Mouse (Mus musculus): ENCODE measurements around the gene Ache. TPM values are rescaled to one million over a fixed set of nuclear protein-coding genes. Genes with fewer than 3 reads are reported as not detected.

The Ache gene
- polyA plus RNA-seq, 1 experiment, result 0.09 TPM

DNA sequence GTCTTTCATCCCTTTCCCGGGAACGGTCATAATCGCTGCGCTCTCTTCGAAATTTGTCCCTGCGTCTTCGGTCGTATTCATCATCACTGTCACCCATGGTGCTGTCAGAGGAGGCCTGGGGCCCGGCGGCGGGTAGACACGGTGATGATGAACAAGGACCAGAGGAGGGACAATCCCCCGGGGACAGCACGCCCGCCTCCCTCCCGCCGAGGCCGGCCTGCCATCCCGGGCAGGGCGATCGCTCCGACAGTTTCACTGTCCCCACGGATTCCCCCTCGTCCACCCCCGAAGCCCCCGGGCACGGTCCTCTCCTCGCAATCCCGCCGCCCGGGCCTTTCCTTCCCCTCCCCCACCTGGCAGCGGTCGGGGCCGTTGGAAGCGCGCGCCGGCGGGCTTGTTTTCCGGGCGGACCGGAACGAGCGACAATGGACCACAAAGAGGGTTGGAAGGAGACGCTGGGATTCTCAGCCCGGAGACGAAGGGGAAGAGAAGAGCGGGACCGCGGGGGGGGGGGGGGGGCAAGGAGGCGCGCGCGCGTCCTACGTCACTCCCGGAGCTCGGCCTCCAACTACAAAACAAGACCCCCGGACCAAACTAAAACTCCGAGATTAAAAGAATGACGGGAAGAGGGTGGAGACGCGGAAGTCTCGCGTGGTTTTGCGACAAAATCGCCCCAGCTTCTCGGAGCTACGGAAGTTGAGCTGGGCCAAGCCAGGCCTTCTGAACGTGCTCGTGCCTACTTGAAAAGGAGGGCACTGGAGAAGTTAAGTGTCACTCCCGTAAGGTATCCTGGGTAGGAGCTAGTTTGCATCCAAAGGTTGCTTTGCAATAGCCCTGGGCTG lies 20.0 kb downstream of the Ache start, which contains the start of gene Srrt:
TSS of gene Srrt (minus strand) at position 604 of the 842 bp plus-strand sequence.
- H3K4me3 ChIP-seq (ENCODE audit: control insufficient read depth, low read depth, low read length), result peak within 1 kb of the TSS; percentile 87
- H3K36me3 ChIP-seq (ENCODE audit: control insufficient read depth, insufficient read depth, low read length), result peaks cover 5% of the 10 kb centered on the region
- H3K4me1 ChIP-seq (ENCODE audit: control insufficient read depth, insufficient read depth, low read length), result peaks cover 2% of the 10 kb centered on the region
- H3K27me3 ChIP-seq (ENCODE audit: control insufficient read depth, insufficient read depth, low read length), result no peaks in the 10 kb centered on the region
- TF ChIP-seq CTCF (IDR thresholded peaks at IDR 0.05; ENCODE audit: control insufficient read depth, insufficient read depth, insufficient replicate concordance, low read depth, low read length) (no peak), POLR2A (IDR thresholded peaks at IDR 0.05; ENCODE audit: control insufficient read depth, low read depth, low read length) (no peak; the same call in 1 of the 2 replicates)
- H3K27ac ChIP-seq (ENCODE audit: control insufficient read depth, insufficient read depth, low read depth, low read length), result peak within 1 kb of the TSS; percentile 79

DNA sequence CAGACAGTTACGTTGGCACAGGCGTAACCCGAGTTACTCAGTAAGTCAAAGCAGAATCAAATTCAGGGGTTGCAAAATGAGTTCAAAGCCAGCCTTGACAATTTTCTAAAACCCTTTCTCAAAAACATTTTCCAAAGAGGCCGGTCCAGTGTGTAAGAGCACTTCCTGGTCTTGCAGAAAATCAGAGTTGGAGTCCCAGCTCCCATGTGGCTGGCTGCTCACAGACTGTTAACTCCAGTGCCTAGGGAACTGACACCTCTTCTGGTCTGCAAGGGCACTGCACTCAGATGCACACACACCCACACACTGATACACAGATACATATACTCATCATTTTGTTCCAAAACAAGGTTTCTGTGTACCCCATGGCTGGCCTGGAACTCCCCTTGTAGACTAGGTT lies 21.0 kb downstream of the Ache start:
- no peak overlapping the region for H3K4me3 ChIP-seq (ENCODE audit: control insufficient read depth, low read depth, low read length)
- no peak overlapping the region for H3K27ac ChIP-seq (ENCODE audit: control insufficient read depth, insufficient read depth, low read depth, low read length)
- TF ChIP-seq CTCF (IDR thresholded peaks at IDR 0.05; ENCODE audit: control insufficient read depth, insufficient read depth, insufficient replicate concordance, low read depth, low read length) (no peak), POLR2A (IDR thresholded peaks at IDR 0.05; ENCODE audit: control insufficient read depth, low read depth, low read length) (no peak)
- peaks cover 8% of the 10 kb centered on the region for H3K4me1 ChIP-seq (ENCODE audit: control insufficient read depth, insufficient read depth, low read length)
- H3K36me3 ChIP-seq (ENCODE audit: control insufficient read depth, insufficient read depth, low read length), result peaks cover 1% of the 10 kb centered on the region; the same call in 1 of the 2 replicates
- H3K27me3 ChIP-seq (ENCODE audit: control insufficient read depth, insufficient read depth, low read length), result no peaks in the 10 kb centered on the region

DNA sequence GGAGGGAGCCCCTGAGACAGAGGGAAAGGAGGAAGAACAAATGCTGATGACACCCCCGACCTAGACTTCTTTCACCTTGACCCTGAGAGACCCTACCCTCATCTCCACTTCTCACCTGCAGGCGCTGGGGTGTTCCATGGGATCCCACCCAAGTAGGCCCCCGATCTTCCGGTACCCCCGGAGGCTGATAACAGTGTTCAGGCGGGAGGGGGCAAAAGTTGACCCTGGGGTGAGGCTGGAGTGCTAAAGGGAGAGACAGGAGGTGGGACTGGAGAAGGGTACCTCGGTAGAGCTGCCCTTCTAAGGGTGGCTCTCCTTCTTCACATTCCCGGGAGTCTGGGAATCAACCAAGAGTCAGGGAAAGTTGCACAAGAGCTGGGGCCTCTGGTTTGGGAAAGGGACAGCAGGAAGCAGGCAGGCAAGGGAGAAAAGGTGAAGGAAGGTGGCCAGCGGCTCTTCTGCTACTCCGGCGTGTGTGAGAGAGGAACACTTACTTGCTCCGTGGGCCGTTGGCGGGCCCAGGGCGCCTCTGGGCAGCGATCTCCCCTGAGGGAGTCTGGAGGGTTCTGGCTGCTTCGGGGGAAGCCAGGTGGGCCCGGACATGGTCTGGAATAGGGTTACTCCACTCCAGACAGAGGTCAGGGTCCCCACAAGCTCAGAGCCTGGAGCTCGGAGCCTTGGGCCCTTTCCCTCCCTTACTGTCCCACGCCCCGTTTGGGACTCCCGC lies 26.3 kb downstream of the Ache start:
- Histone ChIP-seq H3K27ac (ENCODE audit: control insufficient read depth, insufficient read depth, low read depth, low read length) (peak overlapping the region; percentile 63), H3K36me3 (ENCODE audit: control insufficient read depth, insufficient read depth, low read length) (no peaks in the 10 kb centered on the region), H3K4me1 (ENCODE audit: control insufficient read depth, insufficient read depth, low read length) (peaks cover 21% of the 10 kb centered on the region), H3K4me3 (ENCODE audit: control insufficient read depth, low read depth, low read length) (peak overlapping the region; percentile 75), H3K27me3 (ENCODE audit: control insufficient read depth, insufficient read depth, low read length) (no peaks in the 10 kb centered on the region)
- TF ChIP-seq POLR2A (IDR thresholded peaks at IDR 0.05; ENCODE audit: control insufficient read depth, low read depth, low read length), result no peak
- TF ChIP-seq CTCF (IDR thresholded peaks at IDR 0.05; ENCODE audit: control insufficient read depth, insufficient read depth, insufficient replicate concordance, low read depth, low read length), result no peak

DNA sequence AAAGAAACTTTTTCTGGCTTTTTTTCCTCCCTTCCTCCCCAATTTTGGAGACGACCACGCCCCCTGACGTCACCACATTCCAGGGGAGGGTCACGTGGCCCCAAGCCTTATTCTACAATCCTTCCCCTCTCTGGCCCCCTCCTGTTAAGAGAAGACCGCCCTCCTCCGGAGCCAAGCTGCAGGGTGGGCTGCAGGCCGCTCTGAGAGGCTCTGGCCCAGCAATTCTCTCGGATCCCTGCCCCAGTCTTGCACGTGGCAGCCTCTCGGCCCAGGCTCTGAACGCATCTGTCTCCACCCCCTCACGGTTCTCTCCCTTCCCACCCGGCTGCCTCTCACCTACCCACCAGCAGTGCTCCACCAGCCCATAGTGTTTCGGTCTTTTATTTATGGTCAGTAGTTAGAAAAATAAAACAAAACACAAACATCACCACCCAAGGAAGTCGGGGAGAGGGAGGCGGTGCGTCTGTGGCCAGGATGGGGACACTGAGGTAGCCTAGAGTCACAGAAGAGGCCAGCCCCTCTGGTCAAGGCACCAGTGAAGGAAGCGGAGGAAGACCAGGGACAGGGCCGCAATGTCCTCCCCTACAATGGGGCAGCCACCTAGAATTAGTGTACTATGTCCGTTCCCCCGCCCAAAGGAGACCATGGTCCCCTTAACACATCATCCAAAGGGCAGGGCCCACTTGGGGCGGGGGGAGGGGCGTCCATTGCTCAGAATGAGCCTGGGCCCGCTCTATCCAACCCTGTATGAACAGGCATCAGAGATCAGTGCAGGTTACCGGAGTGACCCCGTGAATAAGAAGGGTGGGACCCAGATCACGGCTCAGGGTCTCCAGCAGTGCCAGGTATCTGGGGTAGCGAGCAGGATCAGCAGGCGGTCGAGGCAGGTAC lies 27.1 kb downstream of the Ache start, which contains the start of gene Trip6:
TSS of gene Trip6 (minus strand) at position 212 of the 891 bp plus-strand sequence.
- no peaks in the 10 kb centered on the region for H3K36me3 ChIP-seq (ENCODE audit: control insufficient read depth, insufficient read depth, low read length)
- no peaks in the 10 kb centered on the region for H3K27me3 ChIP-seq (ENCODE audit: control insufficient read depth, insufficient read depth, low read length)
- TF ChIP-seq CTCF (IDR thresholded peaks at IDR 0.05; ENCODE audit: control insufficient read depth, insufficient read depth, insufficient replicate concordance, low read depth, low read length) (no peak), POLR2A (IDR thresholded peaks at IDR 0.05; ENCODE audit: control insufficient read depth, low read depth, low read length) (no peak)

DNA sequence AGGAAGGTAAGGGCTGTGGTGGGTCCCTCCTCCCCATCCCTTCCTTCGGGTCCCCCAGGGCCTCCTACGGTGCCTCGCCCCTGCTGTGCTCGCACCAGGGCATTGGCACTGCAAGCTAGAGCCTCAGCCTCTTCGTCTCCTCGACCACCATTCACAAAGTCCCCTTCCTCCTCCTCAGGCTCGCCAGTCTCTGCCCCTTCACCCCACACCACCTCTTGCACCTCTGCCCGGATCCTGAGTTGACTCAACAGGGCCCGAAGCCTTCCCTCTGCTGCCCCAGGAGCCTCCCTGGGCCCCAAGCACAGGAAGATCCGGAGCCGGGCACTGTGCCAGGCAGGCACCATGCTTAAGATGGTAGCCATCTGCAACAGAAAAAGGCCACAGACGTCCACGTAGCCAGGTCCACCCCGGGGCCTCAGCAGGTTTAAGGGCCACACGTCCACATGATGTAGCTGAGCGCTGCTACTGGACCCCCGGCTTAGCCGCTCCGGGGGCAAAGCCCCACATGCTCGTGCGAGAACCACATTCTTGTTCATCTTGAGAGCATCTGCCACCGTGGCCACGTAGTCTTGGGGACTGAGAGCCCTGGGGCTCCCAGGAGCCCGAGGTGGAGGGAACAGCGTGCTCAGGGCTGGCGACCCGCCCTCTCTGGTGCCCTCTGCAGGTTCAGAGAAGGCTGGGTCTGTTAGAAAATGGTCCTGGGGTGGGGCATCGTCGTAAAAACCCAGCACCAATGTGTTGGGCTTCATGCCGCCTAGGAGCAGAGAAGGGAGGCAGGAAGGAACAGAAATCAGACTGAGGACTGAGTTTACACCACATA lies 28.0 kb downstream of the Ache start:
- no peak for TF ChIP-seq CTCF (IDR thresholded peaks at IDR 0.05; ENCODE audit: control insufficient read depth, insufficient read depth, insufficient replicate concordance, low read depth, low read length)
- no peak for TF ChIP-seq POLR2A (IDR thresholded peaks at IDR 0.05; ENCODE audit: control insufficient read depth, low read depth, low read length)
- Histone ChIP-seq H3K27me3 (ENCODE audit: control insufficient read depth, insufficient read depth, low read length) (no peaks in the 10 kb centered on the region), H3K4me1 (ENCODE audit: control insufficient read depth, insufficient read depth, low read length) (peaks cover 21% of the 10 kb centered on the region), H3K4me3 (ENCODE audit: control insufficient read depth, low read depth, low read length) (no peak overlapping the region), H3K36me3 (ENCODE audit: control insufficient read depth, insufficient read depth, low read length) (no peaks in the 10 kb centered on the region), H3K27ac (ENCODE audit: control insufficient read depth, insufficient read depth, low read depth, low read length) (no peak overlapping the region)

More for the DNA sequence above, 27.1 kb downstream of the Ache start, which contains the start of gene Trip6:
- Histone ChIP-seq H3K27ac (ENCODE audit: control insufficient read depth, insufficient read depth, low read depth, low read length) (peak within 1 kb of the TSS; percentile 73), H3K4me3 (ENCODE audit: control insufficient read depth, low read depth, low read length) (peak within 1 kb of the TSS; percentile 75), H3K4me1 (ENCODE audit: control insufficient read depth, insufficient read depth, low read length) (peaks cover 21% of the 10 kb centered on the region)

DNA sequence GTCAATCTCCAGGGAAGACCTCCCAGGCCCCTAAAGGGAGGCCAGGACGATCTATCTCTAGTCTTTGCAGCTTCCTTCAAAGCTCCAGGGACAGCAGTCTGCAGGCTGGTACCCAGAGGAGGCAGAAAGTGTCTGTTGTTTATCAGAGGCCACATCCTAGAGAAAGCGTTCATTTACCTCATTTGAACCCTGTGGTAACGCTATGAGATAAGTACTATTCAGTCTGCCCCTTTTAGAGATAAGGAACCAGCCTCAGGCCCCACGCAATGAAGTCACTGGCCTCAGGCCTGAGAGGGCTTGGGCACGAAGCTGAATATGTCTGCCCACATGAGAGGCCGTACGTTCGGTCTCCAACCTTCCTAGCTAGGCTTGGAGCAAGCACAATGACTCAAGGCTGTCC lies 30.0 kb downstream of the Ache start:
- TF ChIP-seq CTCF (IDR thresholded peaks at IDR 0.05; ENCODE audit: control insufficient read depth, insufficient read depth, insufficient replicate concordance, low read depth, low read length), result no peak
- TF ChIP-seq POLR2A (IDR thresholded peaks at IDR 0.05; ENCODE audit: control insufficient read depth, low read depth, low read length), result no peak
- H3K27ac ChIP-seq (ENCODE audit: control insufficient read depth, insufficient read depth, low read depth, low read length), result no peak overlapping the region
- peaks cover 23% of the 10 kb centered on the region for H3K4me1 ChIP-seq (ENCODE audit: control insufficient read depth, insufficient read depth, low read length)
- no peaks in the 10 kb centered on the region for H3K36me3 ChIP-seq (ENCODE audit: control insufficient read depth, insufficient read depth, low read length)
- no peaks in the 10 kb centered on the region for H3K27me3 ChIP-seq (ENCODE audit: control insufficient read depth, insufficient read depth, low read length)
- H3K4me3 ChIP-seq (ENCODE audit: control insufficient read depth, low read depth, low read length), result no peak overlapping the region

All from testis, adult 2 months (tissue).